Mouse (Mus musculus) urinary bladder, postnatal 14 days (tissue): ENCODE data around the gene Rad51.

ENCODE experiments used
- DNase-seq: peaks from one replicate; pipeline ENCODE4 v3.0.0; 2021; ENCODE audit warnings: low spot score

Gene Rad51

GRCm38 (mm10) chr2:119165401-119165800, 52.8 kb downstream of the Rad51 start:
- DNase-seq, result no peak

- peak; percentile 73 for DNase-seq
Measured at GRCm38 (mm10) chr2:119166901-119167865, 54.6 kb downstream of the Rad51 start, which contains the start of gene Gchfr. Gchfr (plus strand) TSS chr2:119167773.

DNA sequence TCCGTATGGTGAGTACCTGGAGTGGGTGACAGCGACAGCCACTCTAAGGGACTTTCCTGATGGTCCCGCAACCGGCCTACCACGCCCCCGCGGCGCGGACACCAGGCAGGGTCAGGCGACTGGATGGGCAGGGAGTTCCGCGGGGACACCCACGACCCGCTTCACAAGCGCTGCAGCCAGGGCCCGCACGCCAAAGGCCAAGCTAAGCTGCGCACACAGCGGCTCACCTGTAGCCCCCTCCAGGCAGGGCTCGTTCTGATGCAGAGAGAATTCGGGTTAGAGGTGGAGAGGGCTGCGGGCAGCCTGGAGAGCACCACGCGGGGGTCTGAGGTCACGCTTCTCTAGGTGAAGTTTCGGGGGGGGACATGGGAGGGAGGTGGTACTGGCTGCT, 55.3 kb downstream of the Rad51 start:
- DNase-seq, result no peak

DNA sequence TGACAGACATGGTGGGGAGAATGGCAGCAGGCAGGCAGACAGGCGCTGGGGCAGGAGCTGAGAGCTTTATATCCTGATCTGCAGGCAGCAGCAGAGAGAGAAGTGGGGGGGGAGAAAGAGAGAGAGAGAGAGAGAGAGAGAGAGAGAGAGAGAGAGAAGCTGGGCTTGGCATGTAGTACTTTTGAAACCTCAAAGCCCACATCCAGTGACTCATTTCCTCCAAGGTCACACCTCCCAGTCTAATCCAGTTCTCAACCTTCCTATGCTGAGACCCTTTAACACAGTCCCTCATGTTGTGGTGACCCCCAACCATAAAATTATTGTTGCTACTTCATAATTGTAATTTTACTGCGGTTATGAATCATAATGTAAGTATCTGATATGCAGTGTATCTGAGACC, 57.7 kb downstream of the Rad51 start:
- DNase-seq, result no peak

GRCm38 (mm10) chr2:119171574-119171973, 59.0 kb downstream of the Rad51 start:
- DNase-seq, result no peak

DNA sequence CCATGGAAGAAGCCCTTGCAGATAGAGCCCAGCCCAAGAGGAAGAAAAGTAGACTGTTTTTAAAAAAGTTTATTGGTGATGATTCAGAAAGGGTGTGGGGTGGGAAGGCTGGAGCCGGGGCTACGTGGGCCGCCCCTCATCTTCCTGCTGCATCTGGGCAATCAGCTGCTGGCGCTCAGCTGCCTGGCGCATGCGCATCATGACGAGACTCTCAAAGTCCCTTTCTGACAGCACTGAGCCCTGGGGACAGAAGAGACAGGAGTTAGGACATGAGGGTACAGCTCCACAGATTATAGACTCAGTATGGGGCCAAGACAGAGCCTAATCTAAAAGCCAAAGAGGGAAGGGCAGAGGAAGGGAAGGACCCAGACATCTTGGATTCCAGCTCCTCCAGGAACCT, 59.9 kb downstream of the Rad51 start:
- no peak for DNase-seq

DNA sequence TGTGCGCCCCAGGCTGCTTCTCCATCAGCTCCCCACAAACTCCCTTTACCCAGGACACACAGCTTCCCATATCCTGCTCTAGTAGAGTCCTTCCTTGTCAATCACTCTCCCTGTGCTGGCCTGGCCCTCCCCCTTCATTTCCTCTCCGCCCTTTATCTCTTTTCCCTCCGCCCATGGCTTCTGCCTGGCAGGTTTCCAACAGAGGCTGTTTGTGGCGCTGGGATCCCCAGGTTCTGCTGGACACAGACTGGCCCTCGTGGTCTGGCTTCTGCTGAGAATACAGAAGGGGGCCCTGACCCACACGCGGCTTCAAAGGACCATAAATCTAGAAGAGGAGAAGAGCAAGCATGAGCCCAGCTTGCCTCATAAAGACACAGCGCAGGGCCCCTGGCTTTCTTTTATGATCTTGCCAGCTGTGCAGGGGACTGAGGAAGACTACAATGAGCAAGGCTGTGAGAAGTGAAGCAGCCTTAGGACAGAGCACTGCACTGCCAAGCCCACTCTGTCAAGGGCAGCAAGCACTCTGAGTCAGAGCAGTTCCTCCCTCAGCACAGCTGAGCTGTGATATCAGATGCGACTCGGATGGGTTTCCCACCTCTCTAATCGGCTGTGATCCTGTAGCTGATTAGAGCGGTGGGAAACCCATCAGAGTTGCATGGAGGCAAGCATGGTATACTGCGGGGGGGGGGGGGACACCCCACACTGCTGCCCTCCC, 60.4 kb downstream of the Rad51 start:
- peak; percentile 66 for DNase-seq

DNA sequence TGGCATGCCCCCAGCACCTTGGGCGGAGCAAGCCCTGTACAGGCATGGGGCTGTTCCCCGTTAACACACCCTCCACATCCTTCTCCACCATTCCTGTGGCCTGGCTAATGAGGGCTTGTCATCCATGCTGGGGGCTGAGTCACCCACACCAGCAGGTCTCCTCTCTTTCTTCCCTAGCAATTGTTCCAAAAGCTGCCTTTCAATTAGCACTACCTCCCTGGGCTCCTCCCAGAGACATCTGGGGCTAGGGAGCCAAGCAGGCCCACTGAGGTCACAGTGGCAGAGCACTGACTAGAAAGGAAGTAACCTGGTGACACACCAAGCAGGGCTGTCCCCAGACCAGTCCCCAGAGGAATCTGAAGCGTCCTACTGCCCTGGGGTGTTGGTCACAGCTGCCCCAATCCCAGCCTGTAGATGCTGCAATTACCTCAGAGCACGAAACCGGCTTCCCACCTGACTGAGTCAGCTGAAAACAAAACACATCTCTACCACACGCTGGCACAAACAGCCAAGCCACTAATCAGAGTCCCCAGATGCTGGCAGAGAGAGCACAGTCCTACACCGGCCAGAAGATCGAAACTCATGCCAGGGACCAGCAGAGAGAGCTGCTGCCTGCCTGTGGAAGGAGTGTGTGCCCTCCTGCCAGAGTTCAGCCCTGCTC, 61.5 kb downstream of the Rad51 start, which contains the start of gene Gm14137:
TSS of gene Gm14137 (plus strand) at position 519 of the 661 bp plus-strand sequence.
- no peak for DNase-seq

DNA sequence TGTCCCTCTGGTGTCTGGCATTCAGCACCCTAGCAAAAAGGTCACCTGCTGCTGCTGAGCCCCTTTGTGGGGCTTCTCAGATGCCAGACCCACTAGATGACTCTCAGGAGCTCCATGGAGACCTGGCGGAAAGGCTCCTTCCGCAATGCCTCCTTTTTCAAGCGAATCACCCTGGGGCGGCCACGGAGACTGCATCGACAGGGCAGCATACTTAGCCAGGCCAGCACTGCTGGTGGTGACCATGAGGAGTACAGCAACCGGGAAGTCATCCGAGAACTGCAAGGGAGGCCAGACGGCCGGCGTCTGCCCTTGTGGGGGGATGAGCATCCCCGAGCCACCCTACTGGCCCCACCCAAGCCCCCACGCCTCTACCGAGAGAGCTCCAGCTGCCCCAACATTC, 62.3 kb downstream of the Rad51 start:
- DNase-seq, result no peak

GRCm38 (mm10) chr2:119175614-119176013, 63.0 kb downstream of the Rad51 start:
- DNase-seq, result no peak

- DNase-seq, result no peak
Measured at GRCm38 (mm10) chr2:119176761-119177160, 64.2 kb downstream of the Rad51 start.

DNA sequence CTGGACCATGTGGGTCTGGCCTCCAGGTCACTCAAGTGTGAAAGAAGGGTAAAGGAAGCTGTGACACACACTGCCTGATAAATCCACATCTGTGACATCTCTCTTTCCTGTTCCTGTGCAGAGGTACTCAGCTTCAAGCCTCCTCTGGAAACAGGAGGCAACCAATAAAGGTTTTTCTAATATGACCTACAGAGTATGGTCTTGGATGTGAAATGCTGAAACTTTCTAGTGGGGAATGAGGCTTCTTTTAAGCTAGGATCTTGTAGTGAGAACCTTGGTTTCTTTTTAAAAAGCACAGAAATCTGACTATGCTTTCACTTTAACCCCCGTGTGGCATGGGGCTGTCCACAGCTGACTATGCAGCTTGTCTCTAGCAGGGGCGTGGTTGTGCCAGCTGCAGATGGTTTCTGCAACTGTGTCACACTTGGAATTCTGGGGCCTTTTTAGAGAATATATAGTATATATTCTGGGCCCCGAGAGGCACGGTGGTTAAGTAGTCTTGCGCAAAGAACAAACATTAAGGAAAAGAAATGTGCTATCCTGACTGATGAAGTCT, 64.9 kb downstream of the Rad51 start:
- no peak for DNase-seq

DNA sequence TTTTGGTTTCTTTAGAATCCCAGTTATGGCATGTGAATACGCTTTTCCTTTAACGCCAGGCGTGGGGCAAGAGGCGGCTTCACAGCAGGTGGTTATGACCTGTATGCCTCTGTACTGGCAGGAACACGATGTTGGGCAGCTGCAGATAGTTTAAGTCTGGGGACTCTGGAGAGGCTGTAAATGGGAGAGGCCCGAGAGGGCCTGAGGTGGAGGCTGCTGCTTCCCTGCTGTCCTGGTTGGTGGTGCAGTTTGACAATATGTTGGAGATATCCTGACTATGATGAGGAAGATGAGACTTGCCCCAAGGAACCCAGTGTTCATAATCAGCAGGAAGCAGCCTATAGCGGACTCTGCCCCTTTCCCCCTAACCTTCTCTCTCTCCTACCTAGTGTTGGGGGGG, 70.3 kb downstream of the Rad51 start:
- no peak for DNase-seq

- peak; percentile 88 for DNase-seq
Measured at GRCm38 (mm10) chr2:119189029-119189710, 76.6 kb downstream of the Rad51 start.

- DNase-seq, result no peak
Measured at GRCm38 (mm10) chr2:119190969-119191368, 78.4 kb downstream of the Rad51 start.

DNA sequence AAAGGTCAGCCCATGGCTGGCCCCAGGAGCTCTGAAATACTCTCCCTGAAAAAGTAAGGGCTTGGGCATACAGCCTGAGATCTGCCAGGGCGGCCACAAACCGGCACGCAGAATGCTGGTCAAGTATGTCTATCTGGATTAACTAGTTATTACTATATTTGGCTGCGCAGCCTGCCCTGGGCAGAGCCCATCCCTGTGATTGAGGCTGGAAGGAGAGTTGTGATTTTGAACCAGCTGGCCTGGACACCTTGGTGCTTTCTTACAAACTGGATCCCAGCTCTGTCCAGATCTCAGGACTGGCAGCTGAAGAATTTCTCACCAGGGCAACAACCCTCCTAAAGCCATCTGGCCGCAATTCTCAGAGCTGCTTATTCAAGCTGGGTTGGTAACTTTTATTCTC, 81.5 kb downstream of the Rad51 start:
- DNase-seq, result no peak

- DNase-seq, result no peak
Measured at GRCm38 (mm10) chr2:119196316-119197108, 83.9 kb downstream of the Rad51 start.
